Mouse (Mus musculus): ENCODE results near the gene 2900026A02Rik. TPM values are rescaled to one million over a fixed set of nuclear protein-coding genes. Genes with fewer than 3 reads are reported as not detected.

Gene 2900026A02Rik
- polyA plus RNA-seq, 1 experiment: 8.6 TPM

- no peak for DNase-seq (ENCODE audit: low read depth)
- TF ChIP-seq POLR2A (IDR thresholded peaks at IDR 0.05; ENCODE audit: borderline replicate concordance, extremely low read depth, insufficient read depth, insufficient read length, poor library complexity, severe bottlenecking) (no peak), CTCF (IDR thresholded peaks at IDR 0.05; ENCODE audit: borderline replicate concordance, extremely low read depth, insufficient read depth, insufficient read length) (no peak)
Measured at GRCm38 (mm10) chr5:113133722-113134710, 87.0 kb downstream of the 2900026A02Rik start.

GRCm38 (mm10) chr5:113133080-113133491, 88.0 kb downstream of the 2900026A02Rik start:
- peak; percentile 94 for DNase-seq (ENCODE audit: low read depth)

GRCm38 (mm10) chr5:113132635-113133041, 88.4 kb downstream of the 2900026A02Rik start:
- DNase-seq (ENCODE audit: low read depth): peak; percentile 60
- TF ChIP-seq CTCF (IDR thresholded peaks at IDR 0.05; ENCODE audit: borderline replicate concordance, extremely low read depth, insufficient read depth, insufficient read length): no peak
- no peak for TF ChIP-seq POLR2A (IDR thresholded peaks at IDR 0.05; ENCODE audit: borderline replicate concordance, extremely low read depth, insufficient read depth, insufficient read length, poor library complexity, severe bottlenecking)

More at GRCm38 (mm10) chr5:113133080-113133491, 88.0 kb downstream of the 2900026A02Rik start:
- TF ChIP-seq CTCF (IDR thresholded peaks at IDR 0.05; ENCODE audit: borderline replicate concordance, extremely low read depth, insufficient read depth, insufficient read length): no peak

- TF ChIP-seq POLR2A (IDR thresholded peaks at IDR 0.05; ENCODE audit: borderline replicate concordance, extremely low read depth, insufficient read depth, insufficient read length, poor library complexity, severe bottlenecking) (no peak), CTCF (IDR thresholded peaks at IDR 0.05; ENCODE audit: borderline replicate concordance, extremely low read depth, insufficient read depth, insufficient read length) (no peak)
- no peak for DNase-seq (ENCODE audit: low read depth)
Measured at GRCm38 (mm10) chr5:113128426-113128825, 92.6 kb downstream of the 2900026A02Rik start.

GRCm38 (mm10) chr5:113126476-113126875, 94.6 kb downstream of the 2900026A02Rik start:
- TF ChIP-seq CTCF (IDR thresholded peaks at IDR 0.05; ENCODE audit: borderline replicate concordance, extremely low read depth, insufficient read depth, insufficient read length): no peak
- no peak for DNase-seq (ENCODE audit: low read depth)

- TF ChIP-seq POLR2A (IDR thresholded peaks at IDR 0.05; ENCODE audit: borderline replicate concordance, extremely low read depth, insufficient read depth, insufficient read length, poor library complexity, severe bottlenecking): no peak
- TF ChIP-seq CTCF (IDR thresholded peaks at IDR 0.05; ENCODE audit: borderline replicate concordance, extremely low read depth, insufficient read depth, insufficient read length): no peak
- peak; percentile 59 for DNase-seq (ENCODE audit: low read depth)
Measured at GRCm38 (mm10) chr5:113123693-113124092, 97.3 kb downstream of the 2900026A02Rik start.

GRCm38 (mm10) chr5:113122326-113123054, 98.5 kb downstream of the 2900026A02Rik start:
- TF ChIP-seq CTCF (IDR thresholded peaks at IDR 0.05; ENCODE audit: borderline replicate concordance, extremely low read depth, insufficient read depth, insufficient read length) (no peak), POLR2A (IDR thresholded peaks at IDR 0.05; ENCODE audit: borderline replicate concordance, extremely low read depth, insufficient read depth, insufficient read length, poor library complexity, severe bottlenecking) (no peak)
- no peak for DNase-seq (ENCODE audit: low read depth)

GRCm38 (mm10) chr5:113121591-113121875, 99.5 kb downstream of the 2900026A02Rik start:
- TF ChIP-seq CTCF (IDR thresholded peaks at IDR 0.05; ENCODE audit: borderline replicate concordance, extremely low read depth, insufficient read depth, insufficient read length): no peak
- no peak for TF ChIP-seq POLR2A (IDR thresholded peaks at IDR 0.05; ENCODE audit: borderline replicate concordance, extremely low read depth, insufficient read depth, insufficient read length, poor library complexity, severe bottlenecking)
- no peak for DNase-seq (ENCODE audit: low read depth)

GRCm38 (mm10) chr5:113120741-113121590, 100.1 kb downstream of the 2900026A02Rik start:
- DNase-seq (ENCODE audit: low read depth): no peak

GRCm38 (mm10) chr5:113119861-113120465, 101.1 kb downstream of the 2900026A02Rik start:
- peak; percentile 66 for DNase-seq (ENCODE audit: low read depth)
- TF ChIP-seq CTCF (IDR thresholded peaks at IDR 0.05; ENCODE audit: borderline replicate concordance, extremely low read depth, insufficient read depth, insufficient read length): no peak
- no peak for TF ChIP-seq POLR2A (IDR thresholded peaks at IDR 0.05; ENCODE audit: borderline replicate concordance, extremely low read depth, insufficient read depth, insufficient read length, poor library complexity, severe bottlenecking)

More at GRCm38 (mm10) chr5:113120741-113121590, 100.1 kb downstream of the 2900026A02Rik start:
- no peak for TF ChIP-seq CTCF (IDR thresholded peaks at IDR 0.05; ENCODE audit: borderline replicate concordance, extremely low read depth, insufficient read depth, insufficient read length)
- no peak for TF ChIP-seq POLR2A (IDR thresholded peaks at IDR 0.05; ENCODE audit: borderline replicate concordance, extremely low read depth, insufficient read depth, insufficient read length, poor library complexity, severe bottlenecking)

Measured in brain, embryonic 14.5 days (tissue).